Mouse (Mus musculus) bone marrow, adult 2 months (tissue): ENCODE measurements around the gene Mmadhc.

Experiments used
- CTCF ChIP-seq: fragments of 200-500 bp; IDR thresholded peaks from 2 replicates; pipeline ENCODE4 v1.5.1; 2011; ENCODE audit warnings: low read length, control low read depth; ENCODE audit not compliant: control insufficient read depth, insufficient read depth
- POLR2A ChIP-seq: fragments of 200-500 bp; IDR thresholded peaks from 2 replicates; pipeline ENCODE4 v1.6.1; 2011; ENCODE audit warnings: low read depth, mild to moderate bottlenecking, control low read depth, low read length, borderline replicate concordance; ENCODE audit not compliant: control insufficient read depth

DNA sequence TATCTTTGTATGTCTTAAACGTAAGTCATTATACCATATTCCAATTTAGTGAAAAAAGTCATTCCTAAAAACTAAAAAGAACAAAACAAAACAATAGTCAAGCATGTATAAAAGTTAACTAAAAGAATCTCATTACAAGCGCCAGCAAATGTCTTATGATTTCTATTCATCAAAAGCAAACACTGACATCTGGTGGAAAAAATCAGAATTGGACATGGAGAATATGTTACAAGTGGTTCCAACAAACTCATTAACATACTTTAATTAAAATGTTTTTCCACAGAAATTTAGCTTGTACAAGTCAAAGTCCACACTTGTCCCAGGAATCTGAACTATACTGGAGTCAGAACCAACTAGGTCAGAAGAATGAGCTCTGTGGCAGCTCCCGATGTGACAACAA is 11.8 kb downstream of the Mmadhc start:
- TF ChIP-seq CTCF (no peak), POLR2A (no peak)
